Mouse (Mus musculus): ENCODE results near the gene Snrpd2. TPM values are rescaled to one million over a fixed set of nuclear protein-coding genes. Genes with fewer than 3 reads are reported as not detected.

The Snrpd2 gene
- polyA plus RNA-seq, 1 experiment from 2014 or later, result 69.6 TPM

DNA sequence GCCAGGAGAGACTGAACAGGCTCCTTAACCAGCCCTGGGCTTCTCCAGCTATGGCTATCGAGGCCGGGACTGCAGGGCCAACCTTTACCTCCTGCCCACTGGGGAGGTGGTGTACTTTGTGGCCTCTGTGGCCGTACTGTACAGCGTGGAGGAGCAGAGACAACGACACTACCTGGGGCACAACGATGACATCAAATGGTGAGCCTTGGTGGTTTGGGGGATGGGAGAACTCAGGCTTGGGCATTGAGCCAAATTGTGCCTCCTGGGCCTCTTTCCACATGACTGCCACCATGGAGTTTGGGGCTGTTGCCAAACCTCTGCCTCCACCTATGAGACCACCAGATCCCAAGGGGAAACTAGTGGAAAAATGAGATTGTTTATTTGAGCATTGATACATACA is 35.2 kb downstream of the Snrpd2 start:
- Histone ChIP-seq H3K9me3 (ENCODE audit: control insufficient read depth) (no peaks in the 10 kb centered on the region), H3K27me3 (replicated peaks; ENCODE audit: control insufficient read depth, insufficient read depth, low read length) (peaks cover 4% of the 10 kb centered on the region; the same call in 1 of the 2 replicates), H3K36me3 (ENCODE audit: control insufficient read depth, insufficient read depth) (peaks cover 5% of the 10 kb centered on the region; the same call in 1 of the 2 replicates), H3K27ac (ENCODE audit: low read depth, low read length) (no peak overlapping the region), H3K9ac (ENCODE audit: low read depth, low read length) (no peak overlapping the region), H3K4me2 (replicated peaks; ENCODE audit: low read depth) (no peak overlapping the region), H3K4me1 (replicated peaks; ENCODE audit: control insufficient read depth, insufficient read depth, low read length) (0 out of 2 replicates have a peak, but pooled peaks cover 4% of the 10 kb centered on the region), H3K4me3 (ENCODE audit: low read depth, low read length) (no peak overlapping the region)
- 69% methylated on average over 6 of the region's 6 CpGs for WGBS
- peak; percentile 15; the same call in 1 of the 2 replicates for ATAC-seq
- TF ChIP-seq CTCF (IDR thresholded peaks at IDR 0.05; ENCODE audit: low read depth), result no peak

DNA sequence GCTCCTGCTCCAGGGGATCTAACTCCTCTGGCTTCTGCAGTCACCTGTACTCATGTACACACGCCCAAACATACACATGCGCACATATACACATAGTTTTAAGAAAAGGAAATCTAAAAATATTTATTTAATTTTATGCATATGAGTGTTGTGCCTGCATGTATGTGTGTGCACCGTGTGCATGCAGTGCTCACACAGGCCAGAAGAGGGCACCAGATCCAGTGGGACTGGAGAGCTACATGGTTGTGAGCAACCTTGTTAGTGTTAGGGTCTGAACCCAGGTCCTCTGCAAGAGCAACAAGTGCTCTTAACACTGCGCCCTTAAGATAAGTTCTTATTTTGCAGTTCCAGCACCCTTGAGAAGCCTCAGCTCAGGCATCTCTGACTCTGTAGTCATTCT is 45.2 kb downstream of the Snrpd2 start:
- Histone ChIP-seq H3K4me2 (replicated peaks; ENCODE audit: low read depth) (no peak overlapping the region), H3K9ac (ENCODE audit: low read depth, low read length) (no peak overlapping the region), H3K36me3 (ENCODE audit: control insufficient read depth, insufficient read depth) (peaks cover 14% of the 10 kb centered on the region; the same call in 1 of the 2 replicates), H3K9me3 (ENCODE audit: control insufficient read depth) (no peaks in the 10 kb centered on the region), H3K4me1 (replicated peaks; ENCODE audit: control insufficient read depth, insufficient read depth, low read length) (no peaks in the 10 kb centered on the region), H3K27ac (ENCODE audit: low read depth, low read length) (no peak overlapping the region), H3K4me3 (ENCODE audit: low read depth, low read length) (no peak overlapping the region), H3K27me3 (replicated peaks; ENCODE audit: control insufficient read depth, insufficient read depth, low read length) (no peaks in the 10 kb centered on the region)
- ATAC-seq, result no peak
- WGBS, result 96% methylated on average over 4 of the region's 4 CpGs
- peak; percentile 46 for TF ChIP-seq CTCF (IDR thresholded peaks at IDR 0.05; ENCODE audit: low read depth)

GRCm38 (mm10) chr7:19196676-19197075 is 47.2 kb downstream of the Snrpd2 start:
- peaks cover 14% of the 10 kb centered on the region; the same call in 1 of the 2 replicates for H3K36me3 ChIP-seq (ENCODE audit: control insufficient read depth, insufficient read depth)
- TF ChIP-seq CTCF (IDR thresholded peaks at IDR 0.05; ENCODE audit: low read depth), result peak; percentile 72
- ATAC-seq, result no peak
- H3K4me1 ChIP-seq (replicated peaks; ENCODE audit: control insufficient read depth, insufficient read depth, low read length), result no peaks in the 10 kb centered on the region
- H3K27me3 ChIP-seq (replicated peaks; ENCODE audit: control insufficient read depth, insufficient read depth, low read length), result no peaks in the 10 kb centered on the region
- H3K4me2 ChIP-seq (replicated peaks; ENCODE audit: low read depth), result no peak overlapping the region
- no peak overlapping the region for H3K27ac ChIP-seq (ENCODE audit: low read depth, low read length)
- WGBS, result 61% methylated on average over 6 of the region's 6 CpGs
- H3K9me3 ChIP-seq (ENCODE audit: control insufficient read depth), result no peaks in the 10 kb centered on the region
- no peak overlapping the region for H3K4me3 ChIP-seq (ENCODE audit: low read depth, low read length)
- H3K9ac ChIP-seq (ENCODE audit: low read depth, low read length), result no peak overlapping the region

DNA sequence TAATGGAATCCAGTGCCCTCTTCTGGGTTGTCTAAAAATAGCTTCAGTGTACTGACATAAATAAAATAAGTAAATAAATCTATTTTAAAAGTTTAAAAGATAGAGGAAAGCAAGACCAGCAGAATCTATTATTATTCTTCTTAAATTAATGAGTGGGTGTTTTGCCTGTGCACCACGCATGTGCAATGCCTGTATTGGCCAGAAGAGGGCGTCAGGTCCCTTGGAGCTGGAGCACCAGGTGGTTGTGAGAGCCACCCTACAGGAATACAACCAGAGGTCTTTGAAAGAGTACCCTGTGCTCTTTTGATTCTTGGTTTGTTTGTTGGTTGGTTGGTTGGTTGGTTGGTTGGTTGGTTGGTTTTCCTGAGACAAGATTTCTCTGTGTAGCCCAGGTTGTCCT is 48.5 kb downstream of the Snrpd2 start:
- peak; percentile 74 for TF ChIP-seq CTCF (IDR thresholded peaks at IDR 0.05; ENCODE audit: low read depth)
- ATAC-seq, result no peak
- no peak overlapping the region for H3K27ac ChIP-seq (ENCODE audit: low read depth, low read length)

DNA sequence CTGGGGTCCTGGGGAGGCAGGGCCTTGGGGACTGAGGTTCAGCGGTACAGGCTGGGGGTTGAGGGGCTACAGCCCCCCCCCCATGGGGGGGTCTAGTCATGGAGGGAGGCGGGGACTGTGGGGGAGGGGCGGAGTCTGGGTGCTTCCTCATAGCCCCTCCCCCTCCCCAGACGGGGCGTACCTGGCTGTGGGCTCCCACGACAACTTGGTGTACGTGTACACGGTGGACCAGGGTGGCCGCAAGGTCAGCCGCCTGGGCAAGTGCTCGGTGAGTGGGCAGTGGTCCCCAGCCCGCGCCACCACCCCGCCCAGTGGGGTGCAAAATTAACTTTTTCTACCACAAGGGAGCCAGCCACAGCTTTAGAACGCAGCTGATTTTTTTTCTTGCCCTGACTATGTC is 52.1 kb downstream of the Snrpd2 start:
- ATAC-seq, result peak; percentile 23; the same call in 1 of the 2 replicates
- H3K27ac ChIP-seq (ENCODE audit: low read depth, low read length), result no peak overlapping the region

More for the DNA sequence above, 48.5 kb downstream of the Snrpd2 start:
- Histone ChIP-seq H3K27me3 (replicated peaks; ENCODE audit: control insufficient read depth, insufficient read depth, low read length) (no peaks in the 10 kb centered on the region), H3K4me2 (replicated peaks; ENCODE audit: low read depth) (no peak overlapping the region), H3K4me1 (replicated peaks; ENCODE audit: control insufficient read depth, insufficient read depth, low read length) (no peaks in the 10 kb centered on the region), H3K4me3 (ENCODE audit: low read depth, low read length) (no peak overlapping the region), H3K9me3 (ENCODE audit: control insufficient read depth) (no peaks in the 10 kb centered on the region), H3K9ac (ENCODE audit: low read depth, low read length) (no peak overlapping the region), H3K36me3 (ENCODE audit: control insufficient read depth, insufficient read depth) (peaks cover 7% of the 10 kb centered on the region; the same call in 1 of the 2 replicates)
- 42% methylated on average over 2 of the region's 2 CpGs for WGBS

DNA sequence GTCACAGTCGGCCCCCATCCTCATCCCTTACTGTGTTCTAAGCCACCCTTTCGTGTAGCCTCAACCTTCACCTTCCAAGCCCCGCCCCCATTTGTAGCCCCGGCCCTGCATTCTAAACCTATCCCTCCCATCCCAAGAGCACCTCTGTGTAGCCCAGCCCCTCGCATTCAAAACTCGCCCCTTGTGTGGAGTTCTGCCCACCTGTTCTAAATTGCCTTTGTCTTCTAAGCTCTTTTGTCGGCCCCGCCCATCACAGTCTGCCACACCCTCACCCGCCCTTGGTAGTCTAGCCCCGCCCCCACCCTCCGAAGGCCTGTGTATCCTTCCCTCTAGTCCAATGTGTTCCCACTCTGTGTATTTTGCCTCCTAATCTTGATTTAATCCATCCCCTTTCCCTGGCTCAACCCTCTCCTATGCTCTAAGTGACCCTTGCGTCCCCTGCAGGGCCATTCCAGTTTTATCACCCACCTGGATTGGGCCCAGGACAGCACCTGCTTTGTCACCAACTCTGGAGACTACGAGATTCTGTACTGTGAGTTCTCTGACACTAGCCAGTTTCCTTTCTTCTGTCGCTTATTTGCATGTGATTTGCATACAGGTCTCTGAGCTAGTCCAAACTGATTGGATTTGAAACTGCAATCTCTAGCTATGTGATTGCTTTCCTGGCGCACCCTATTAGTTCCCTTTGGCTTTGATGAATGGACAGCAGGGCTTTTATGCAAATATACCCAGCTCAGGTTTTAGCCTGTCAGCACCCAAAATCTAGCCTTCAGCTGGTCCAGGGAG is 52.7 kb downstream of the Snrpd2 start:
- ATAC-seq, result peak; percentile 17; the same call in 1 of the 2 replicates

More for the DNA sequence above, 52.1 kb downstream of the Snrpd2 start:
- H3K4me2 ChIP-seq (replicated peaks; ENCODE audit: low read depth), result no peak overlapping the region
- WGBS, result 78% methylated on average over 14 of the region's 15 CpGs
- no peaks in the 10 kb centered on the region for H3K27me3 ChIP-seq (replicated peaks; ENCODE audit: control insufficient read depth, insufficient read depth, low read length)
- H3K9me3 ChIP-seq (ENCODE audit: control insufficient read depth), result no peaks in the 10 kb centered on the region
- H3K36me3 ChIP-seq (ENCODE audit: control insufficient read depth, insufficient read depth), result peaks cover 18% of the 10 kb centered on the region
- H3K4me1 ChIP-seq (replicated peaks; ENCODE audit: control insufficient read depth, insufficient read depth, low read length), result no peaks in the 10 kb centered on the region
- H3K4me3 ChIP-seq (ENCODE audit: low read depth, low read length), result no peak overlapping the region
- no peak overlapping the region for H3K9ac ChIP-seq (ENCODE audit: low read depth, low read length)
- no peak for TF ChIP-seq CTCF (IDR thresholded peaks at IDR 0.05; ENCODE audit: low read depth)

More for the DNA sequence above, 52.7 kb downstream of the Snrpd2 start:
- Histone ChIP-seq H3K36me3 (ENCODE audit: control insufficient read depth, insufficient read depth) (peaks cover 18% of the 10 kb centered on the region), H3K9ac (ENCODE audit: low read depth, low read length) (no peak overlapping the region), H3K4me2 (replicated peaks; ENCODE audit: low read depth) (no peak overlapping the region), H3K27me3 (replicated peaks; ENCODE audit: control insufficient read depth, insufficient read depth, low read length) (no peaks in the 10 kb centered on the region), H3K4me3 (ENCODE audit: low read depth, low read length) (no peak overlapping the region), H3K4me1 (replicated peaks; ENCODE audit: control insufficient read depth, insufficient read depth, low read length) (no peaks in the 10 kb centered on the region), H3K27ac (ENCODE audit: low read depth, low read length) (no peak overlapping the region), H3K9me3 (ENCODE audit: control insufficient read depth) (no peaks in the 10 kb centered on the region)
- TF ChIP-seq CTCF (IDR thresholded peaks at IDR 0.05; ENCODE audit: low read depth), result no peak
- WGBS, result 52% methylated on average over 15 of the region's 15 CpGs

MicroRNAs encoded within 50 kb of the gene (microRNA counts, 519-probe panel; counts per million panel counts)
- not detected for microRNA mmu-miR-330

Small RNA genes within 50 kb of the gene (microRNA-seq; reads per million reads assigned to microRNA genes)
- 110 reads per million, percentile 48 among the genes with 10 or more reads in this experiment for gene Mir330

Other genes with a start within 250 kb of the Snrpd2 start
- 13.5 and 15.1 TPM in 2 replicates for gene Ccdc61, start 239.3 kb upstream of the Snrpd2 start, polyA plus RNA-seq (2015; fragmentation: Nextera tagmentation; extraction: Ambion mirVana)
- gene Nova2, start 223.8 kb upstream of the Snrpd2 start, polyA plus RNA-seq (2015; fragmentation: Nextera tagmentation; extraction: Ambion mirVana), result 0.18 and 0.24 TPM in 2 replicates
- not detected in 2 replicates for gene Nanos2, start 162.3 kb upstream of the Snrpd2 start, polyA plus RNA-seq (2015; fragmentation: Nextera tagmentation; extraction: Ambion mirVana)
- gene Mypop, start 158.5 kb upstream of the Snrpd2 start, polyA plus RNA-seq (2015; fragmentation: Nextera tagmentation; extraction: Ambion mirVana), result 1.1 and 1.2 TPM in 2 replicates
- 11.4 and 11.9 TPM in 2 replicates for gene Irf2bp1, start 145.7 kb upstream of the Snrpd2 start, polyA plus RNA-seq (2015; fragmentation: Nextera tagmentation; extraction: Ambion mirVana)
- gene Foxa3, start 126.2 kb upstream of the Snrpd2 start, polyA plus RNA-seq (2015; fragmentation: Nextera tagmentation; extraction: Ambion mirVana), result 11.8 and 12.4 TPM in 2 replicates
- 8.9 and 9.1 TPM in 2 replicates for gene Sympk, start 125.3 kb upstream of the Snrpd2 start, polyA plus RNA-seq (2015; fragmentation: Nextera tagmentation; extraction: Ambion mirVana)
- gene Rsph6a, start 95.0 kb upstream of the Snrpd2 start, polyA plus RNA-seq (2015; fragmentation: Nextera tagmentation; extraction: Ambion mirVana), result not detected in 2 replicates
- gene Dmwd, start 73.5 kb upstream of the Snrpd2 start, polyA plus RNA-seq (2015; fragmentation: Nextera tagmentation; extraction: Ambion mirVana), result 4.7 and 5.4 TPM in 2 replicates
- 50.8 and 60.4 TPM in 2 replicates for gene Dmpk, start 65.9 kb upstream of the Snrpd2 start, polyA plus RNA-seq (2015; fragmentation: Nextera tagmentation; extraction: Ambion mirVana)
- 4.6 and 5.1 TPM in 2 replicates for gene Six5, start 55.1 kb upstream of the Snrpd2 start, polyA plus RNA-seq (2015; fragmentation: Nextera tagmentation; extraction: Ambion mirVana)
- 0.38 and 0.39 TPM in 2 replicates for gene Gm4969, start 31.4 kb upstream of the Snrpd2 start, polyA plus RNA-seq (2015; fragmentation: Nextera tagmentation; extraction: Ambion mirVana)
- gene Fbxo46, start 29.9 kb upstream of the Snrpd2 start, polyA plus RNA-seq (2015; fragmentation: Nextera tagmentation; extraction: Ambion mirVana), result 4.8 and 5.1 TPM in 2 replicates
- 7.3 and 8.1 TPM in 2 replicates for gene Qpctl, start 431 bp upstream of the Snrpd2 start, polyA plus RNA-seq (2015; fragmentation: Nextera tagmentation; extraction: Ambion mirVana)
- gene Gipr, start 16.4 kb downstream of the Snrpd2 start, polyA plus RNA-seq (2015; fragmentation: Nextera tagmentation; extraction: Ambion mirVana), result 0.48 and 0.67 TPM in 2 replicates
- 5.0 and 5.1 TPM in 2 replicates for gene Eml2, start 26.7 kb downstream of the Snrpd2 start, polyA plus RNA-seq (2015; fragmentation: Nextera tagmentation; extraction: Ambion mirVana)
- 1.3 and 1.6 TPM in 2 replicates for gene Gpr4, start 62.8 kb downstream of the Snrpd2 start, polyA plus RNA-seq (2015; fragmentation: Nextera tagmentation; extraction: Ambion mirVana)
- 26.5 and 27.5 TPM in 2 replicates for gene Opa3, start 78.6 kb downstream of the Snrpd2 start, polyA plus RNA-seq (2015; fragmentation: Nextera tagmentation; extraction: Ambion mirVana)
- gene Vasp, start 122.1 kb downstream of the Snrpd2 start, polyA plus RNA-seq (2015; fragmentation: Nextera tagmentation; extraction: Ambion mirVana), result 98.5 and 106 TPM in 2 replicates
- gene Ppm1n, start 130.3 kb downstream of the Snrpd2 start, polyA plus RNA-seq (2015; fragmentation: Nextera tagmentation; extraction: Ambion mirVana), result 0.12 and 0.14 TPM in 2 replicates
- 7.1 and 9.3 TPM in 2 replicates for gene Rtn2, start 132.9 kb downstream of the Snrpd2 start, polyA plus RNA-seq (2015; fragmentation: Nextera tagmentation; extraction: Ambion mirVana)
- gene Fosb, start 160.3 kb downstream of the Snrpd2 start, polyA plus RNA-seq (2015; fragmentation: Nextera tagmentation; extraction: Ambion mirVana), result 0.12 and 0.54 TPM in 2 replicates
- 22.1 and 27.1 TPM in 2 replicates for gene Ercc1, start 195.1 kb downstream of the Snrpd2 start, polyA plus RNA-seq (2015; fragmentation: Nextera tagmentation; extraction: Ambion mirVana)
- 8.3 and 9.7 TPM in 2 replicates for gene Cd3eap, start 209.8 kb downstream of the Snrpd2 start, polyA plus RNA-seq (2015; fragmentation: Nextera tagmentation; extraction: Ambion mirVana)
- gene Ppp1r13l, start 210.0 kb downstream of the Snrpd2 start, polyA plus RNA-seq (2015; fragmentation: Nextera tagmentation; extraction: Ambion mirVana), result 1.4 TPM in 2 replicates
- 6.2 and 8.7 TPM in 2 replicates for gene Ercc2, start 232.3 kb downstream of the Snrpd2 start, polyA plus RNA-seq (2015; fragmentation: Nextera tagmentation; extraction: Ambion mirVana)

Data from intestine, postnatal 0 days (tissue).